Mouse (Mus musculus) testis, adult 2 months (tissue): ENCODE results near the gene Ccdc155.

Experiments
- CTCF ChIP-seq: fragments of 200-500 bp; IDR thresholded peaks from 2 replicates; pipeline ENCODE4 v1.5.1; 2012; ENCODE audit warnings: low read depth, mild to moderate bottlenecking, inconsistent platforms, low read length, moderate library complexity; ENCODE audit not compliant: control insufficient read depth, insufficient read depth, insufficient replicate concordance
- POLR2A ChIP-seq: fragments of 200-500 bp; IDR thresholded peaks from 2 replicates; pipeline ENCODE4 v1.6.1; 2012; ENCODE audit warnings: low read depth, mild to moderate bottlenecking, inconsistent platforms, low read length, moderate library complexity; ENCODE audit not compliant: control insufficient read depth

DNA sequence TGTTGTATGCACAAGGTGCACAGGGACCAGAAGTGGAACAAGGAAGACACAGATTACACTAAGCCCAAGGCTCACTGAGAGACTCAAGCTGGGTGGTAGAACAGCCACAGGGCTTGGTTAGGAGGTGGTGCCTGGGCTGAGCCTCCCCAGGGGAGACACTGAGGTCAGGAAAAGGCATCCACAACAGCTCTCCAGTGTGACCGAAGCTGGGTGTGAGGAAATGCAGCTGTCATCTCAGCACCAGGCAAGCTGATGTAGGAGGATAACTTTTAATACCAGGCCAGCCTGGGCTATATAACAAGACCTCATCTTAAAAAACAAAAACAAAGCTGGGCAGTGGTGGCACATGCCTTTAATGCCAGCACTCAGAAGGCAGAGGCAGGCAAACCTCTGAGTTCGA lies 13.5 kb downstream of the Ccdc155 start:
- TF ChIP-seq CTCF (no peak), POLR2A (no peak)
